Mouse (Mus musculus): ENCODE data around the gene Sbf1. TPM values are rescaled to one million over a fixed set of nuclear protein-coding genes. Genes with fewer than 3 reads are reported as not detected.

The Sbf1 gene
- 34.3 and 38.3 TPM in 2 replicates for polyA plus RNA-seq (2015; fragmentation: Nextera tagmentation; extraction: Ambion mirVana)

GRCm38 (mm10) chr15:89315190-89315731 is at the start of gene Sbf1:
Sbf1 (minus strand) TSS chr15:89315311.
- H3K9ac ChIP-seq = peak within 1 kb of the TSS; percentile 95
- peak within 1 kb of the TSS; percentile 91 for H3K4me2 ChIP-seq
- H3K4me3 ChIP-seq = peak within 1 kb of the TSS; percentile 75
- H3K36me3 ChIP-seq = no peaks in the 10 kb centered on the region
- H3K27ac ChIP-seq (replicated peaks) = peak within 1 kb of the TSS; percentile 84
- under 1% methylated on average over 37 of the region's 37 CpGs for WGBS
- H3K4me1 ChIP-seq = peaks cover 38% of the 10 kb centered on the region
- H3K9me3 ChIP-seq = no peaks in the 10 kb centered on the region
- no peaks in the 10 kb centered on the region for H3K27me3 ChIP-seq (replicated peaks)
- ATAC-seq (ENCODE audit: extremely low read depth, insufficient number of reproducible peaks, low FRiP score, low TSS enrichment) = peak; percentile 100

- Histone ChIP-seq H3K4me2 (no peak overlapping the region), H3K4me1 (peaks cover 16% of the 10 kb centered on the region), H3K9me3 (no peaks in the 10 kb centered on the region), H3K27me3 (replicated peaks) (no peaks in the 10 kb centered on the region), H3K36me3 (peaks cover 86% of the 10 kb centered on the region), H3K4me3 (no peak overlapping the region), H3K9ac (no peak overlapping the region), H3K27ac (replicated peaks) (no peak overlapping the region)
- ATAC-seq (ENCODE audit: extremely low read depth, insufficient number of reproducible peaks, low FRiP score, low TSS enrichment) = no peak
- 84% methylated on average over 7 of the region's 7 CpGs for WGBS
These were observed 47.9 kb upstream of the Sbf1 start for GRCm38 (mm10) chr15:89363051-89363450.

- H3K27me3 ChIP-seq (replicated peaks) = no peaks in the 10 kb centered on the region
- no peak overlapping the region for H3K4me3 ChIP-seq
- peaks cover 52% of the 10 kb centered on the region for H3K36me3 ChIP-seq
- no peak for ATAC-seq (ENCODE audit: extremely low read depth, insufficient number of reproducible peaks, low FRiP score, low TSS enrichment)
- H3K4me1 ChIP-seq = peaks cover 45% of the 10 kb centered on the region
- H3K9me3 ChIP-seq = no peaks in the 10 kb centered on the region
- H3K4me2 ChIP-seq = no peak overlapping the region
- 59% methylated on average over 3 of the region's 3 CpGs for WGBS
- H3K27ac ChIP-seq (replicated peaks) = no peak overlapping the region
- no peak overlapping the region for H3K9ac ChIP-seq
These were observed 43.7 kb upstream of the Sbf1 start for GRCm38 (mm10) chr15:89358784-89359183.

GRCm38 (mm10) chr15:89356372-89356771 is 41.3 kb upstream of the Sbf1 start:
- peak overlapping the region; percentile 93 for H3K9ac ChIP-seq
- H3K27me3 ChIP-seq (replicated peaks) = no peaks in the 10 kb centered on the region
- H3K4me2 ChIP-seq = peak overlapping the region; percentile 84
- H3K4me1 ChIP-seq = peaks cover 47% of the 10 kb centered on the region
- no peaks in the 10 kb centered on the region for H3K9me3 ChIP-seq
- H3K27ac ChIP-seq (replicated peaks) = peak overlapping the region; percentile 88
- WGBS = under 1% methylated on average over 15 of the region's 15 CpGs
- H3K4me3 ChIP-seq = peak overlapping the region; percentile 84
- 0 out of 2 replicates have a peak, but pooled peaks have one; percentile 17 for ATAC-seq (ENCODE audit: extremely low read depth, insufficient number of reproducible peaks, low FRiP score, low TSS enrichment)
- peaks cover 53% of the 10 kb centered on the region for H3K36me3 ChIP-seq

GRCm38 (mm10) chr15:89355241-89356187 is 40.4 kb upstream of the Sbf1 start, which contains the start of the genes Lmf2 and Ncaph2:
Lmf2 (minus strand) TSS chr15:89355659.
Ncaph2 (plus strand) TSS chr15:89355719.
- Histone ChIP-seq H3K27ac (replicated peaks) (peak within 1 kb of the TSS; percentile 88), H3K4me3 (peak within 1 kb of the TSS; percentile 84), H3K9ac (peak within 1 kb of the TSS; percentile 93), H3K36me3 (peaks cover 53% of the 10 kb centered on the region), H3K4me2 (peak within 1 kb of the TSS; percentile 84), H3K27me3 (replicated peaks) (no peaks in the 10 kb centered on the region), H3K4me1 (peaks cover 47% of the 10 kb centered on the region), H3K9me3 (no peaks in the 10 kb centered on the region)
- peak; percentile 88 for ATAC-seq (ENCODE audit: extremely low read depth, insufficient number of reproducible peaks, low FRiP score, low TSS enrichment)
- WGBS = under 1% methylated on average over 64 of the region's 64 CpGs

GRCm38 (mm10) chr15:89354455-89354854 is 39.3 kb upstream of the Sbf1 start:
- peaks cover 56% of the 10 kb centered on the region for H3K36me3 ChIP-seq
- H3K27me3 ChIP-seq (replicated peaks) = no peaks in the 10 kb centered on the region
- H3K9me3 ChIP-seq = no peaks in the 10 kb centered on the region
- H3K4me2 ChIP-seq = peak overlapping the region; percentile 84
- peaks cover 45% of the 10 kb centered on the region for H3K4me1 ChIP-seq
- 81% methylated on average over 7 of the region's 7 CpGs for WGBS
- peak overlapping the region; percentile 84 for H3K4me3 ChIP-seq
- no peak for ATAC-seq (ENCODE audit: extremely low read depth, insufficient number of reproducible peaks, low FRiP score, low TSS enrichment)
- no peak overlapping the region for H3K27ac ChIP-seq (replicated peaks)
- peak overlapping the region; percentile 93 for H3K9ac ChIP-seq

- Histone ChIP-seq H3K4me2 (peak overlapping the region; percentile 84), H3K36me3 (peaks cover 56% of the 10 kb centered on the region), H3K9ac (peak overlapping the region; percentile 93), H3K9me3 (no peaks in the 10 kb centered on the region), H3K4me3 (peak overlapping the region; percentile 84), H3K4me1 (peaks cover 39% of the 10 kb centered on the region), H3K27ac (replicated peaks) (no peak overlapping the region), H3K27me3 (replicated peaks) (no peaks in the 10 kb centered on the region)
- 91% methylated on average over 16 of the region's 16 CpGs for WGBS
- no peak for ATAC-seq (ENCODE audit: extremely low read depth, insufficient number of reproducible peaks, low FRiP score, low TSS enrichment)
These were observed 38.7 kb upstream of the Sbf1 start for GRCm38 (mm10) chr15:89353837-89354236.

GRCm38 (mm10) chr15:89352795-89353194 is 37.7 kb upstream of the Sbf1 start:
- no peak overlapping the region for H3K4me3 ChIP-seq
- H3K27me3 ChIP-seq (replicated peaks) = no peaks in the 10 kb centered on the region
- peaks cover 28% of the 10 kb centered on the region for H3K4me1 ChIP-seq
- 94% methylated on average over 12 of the region's 12 CpGs for WGBS
- H3K9ac ChIP-seq = no peak overlapping the region
- no peak overlapping the region for H3K4me2 ChIP-seq
- no peaks in the 10 kb centered on the region for H3K9me3 ChIP-seq
- H3K36me3 ChIP-seq = peaks cover 47% of the 10 kb centered on the region
- H3K27ac ChIP-seq (replicated peaks) = no peak overlapping the region
- no peak for ATAC-seq (ENCODE audit: extremely low read depth, insufficient number of reproducible peaks, low FRiP score, low TSS enrichment)

GRCm38 (mm10) chr15:89352054-89352453 is 36.9 kb upstream of the Sbf1 start:
- no peak for ATAC-seq (ENCODE audit: extremely low read depth, insufficient number of reproducible peaks, low FRiP score, low TSS enrichment)
- H3K27ac ChIP-seq (replicated peaks) = no peak overlapping the region
- no peaks in the 10 kb centered on the region for H3K9me3 ChIP-seq
- H3K4me3 ChIP-seq = no peak overlapping the region
- H3K9ac ChIP-seq = no peak overlapping the region
- WGBS = 93% methylated on average over 14 of the region's 14 CpGs
- no peaks in the 10 kb centered on the region for H3K27me3 ChIP-seq (replicated peaks)
- H3K36me3 ChIP-seq = peaks cover 47% of the 10 kb centered on the region
- H3K4me2 ChIP-seq = no peak overlapping the region
- peaks cover 21% of the 10 kb centered on the region for H3K4me1 ChIP-seq

- H3K4me1 ChIP-seq = peaks cover 14% of the 10 kb centered on the region
- H3K27ac ChIP-seq (replicated peaks) = peak overlapping the region; percentile 50; the same call in 1 of the 2 replicates
- H3K36me3 ChIP-seq = peaks cover 47% of the 10 kb centered on the region
- H3K9ac ChIP-seq = no peak overlapping the region; the same call in 1 of the 2 replicates
- no peak for ATAC-seq (ENCODE audit: extremely low read depth, insufficient number of reproducible peaks, low FRiP score, low TSS enrichment)
- no peaks in the 10 kb centered on the region for H3K27me3 ChIP-seq (replicated peaks)
- H3K9me3 ChIP-seq = no peaks in the 10 kb centered on the region
- H3K4me3 ChIP-seq = no peak overlapping the region
- WGBS = 71% methylated on average over 15 of the region's 15 CpGs
- no peak overlapping the region for H3K4me2 ChIP-seq
These were observed 36.2 kb upstream of the Sbf1 start for GRCm38 (mm10) chr15:89351302-89351701.

- Histone ChIP-seq H3K9me3 (no peaks in the 10 kb centered on the region), H3K27ac (replicated peaks) (peak overlapping the region; percentile 50; the same call in 1 of the 2 replicates), H3K4me2 (no peak overlapping the region), H3K27me3 (replicated peaks) (no peaks in the 10 kb centered on the region), H3K36me3 (peaks cover 47% of the 10 kb centered on the region), H3K4me3 (no peak overlapping the region), H3K4me1 (peaks cover 14% of the 10 kb centered on the region), H3K9ac (no peak overlapping the region)
- ATAC-seq (ENCODE audit: extremely low read depth, insufficient number of reproducible peaks, low FRiP score, low TSS enrichment) = no peak
- WGBS = 69% methylated on average over 5 of the region's 5 CpGs
These were observed 35.3 kb upstream of the Sbf1 start for GRCm38 (mm10) chr15:89350447-89350846.

Measured in heart, embryonic 13.5 days (tissue).